Mouse (Mus musculus) small intestine, adult 2 months (tissue): ENCODE measurements around the gene Igfbp3. TPM values are rescaled to one million over a fixed set of nuclear protein-coding genes. Genes with fewer than 3 reads are reported as not detected.

ENCODE experiments used
- H3K27ac ChIP-seq: fragments of 200-500 bp; 2 replicates; pipeline ENCODE4 v1.5.1; 2012; ENCODE audit warnings: low read depth, low read length, control low read depth, inconsistent platforms; ENCODE audit not compliant: insufficient read depth
- H3K27me3 ChIP-seq: fragments of 200-500 bp; 2 replicates; pipeline ENCODE4 v1.6.1; 2012; ENCODE audit warnings: mild to moderate bottlenecking, moderate library complexity, low read length, inconsistent platforms; ENCODE audit not compliant: control insufficient read depth, insufficient read depth
- H3K36me3 ChIP-seq: fragments of 200-500 bp; 2 replicates; pipeline ENCODE4 v1.6.1; 2012; ENCODE audit warnings: mild to moderate bottlenecking, low read length, control low read depth, inconsistent platforms; ENCODE audit not compliant: control insufficient read depth, insufficient read depth
- H3K4me1 ChIP-seq: fragments of 200-500 bp; 2 replicates; pipeline ENCODE4 v1.6.1; 2012; ENCODE audit warnings: low read length, inconsistent platforms, mixed read lengths; ENCODE audit not compliant: control insufficient read depth, insufficient read depth, insufficient read length
- H3K4me3 ChIP-seq: fragments of 200-500 bp; 2 replicates; pipeline ENCODE4 v1.5.1; 2012; ENCODE audit warnings: low read depth, mild to moderate bottlenecking, control low read depth, inconsistent platforms, low read length, moderate library complexity
- CTCF ChIP-seq: fragments of 200-500 bp; IDR thresholded peaks from 2 replicates; pipeline ENCODE4 v1.5.1; 2012; ENCODE audit warnings: low read depth, mild to moderate bottlenecking, control low read depth, inconsistent platforms, low read length, moderate library complexity, mixed read lengths; ENCODE audit not compliant: insufficient replicate concordance, insufficient read length; ENCODE audit errors: extremely low read depth
- POLR2A ChIP-seq: fragments of 200-500 bp; IDR thresholded peaks from 2 replicates; pipeline ENCODE4 v1.6.1; 2012; ENCODE audit warnings: low read depth, mild to moderate bottlenecking, control low read depth, inconsistent platforms, low read length, moderate library complexity
- WGBS: fragments of 180-500 bp; shearing (Covaris S2); methylation state at CpG from one replicate; pipeline ENCODE4 v1.1.7; 2018; 5-methylcytosine and 5-hydroxymethylcytosine counted together
- polyA plus RNA-seq: library from polyadenylated mRNA; depleted of rRNA; stranded (reverse); fragments of >200 nt; gene quantifications from 2 replicates; pipeline ENCODE4 v1.2.3, GENCODE M21; 2012

The Igfbp3 gene
- polyA plus RNA-seq, 1 experiment, result 116 TPM

DNA sequence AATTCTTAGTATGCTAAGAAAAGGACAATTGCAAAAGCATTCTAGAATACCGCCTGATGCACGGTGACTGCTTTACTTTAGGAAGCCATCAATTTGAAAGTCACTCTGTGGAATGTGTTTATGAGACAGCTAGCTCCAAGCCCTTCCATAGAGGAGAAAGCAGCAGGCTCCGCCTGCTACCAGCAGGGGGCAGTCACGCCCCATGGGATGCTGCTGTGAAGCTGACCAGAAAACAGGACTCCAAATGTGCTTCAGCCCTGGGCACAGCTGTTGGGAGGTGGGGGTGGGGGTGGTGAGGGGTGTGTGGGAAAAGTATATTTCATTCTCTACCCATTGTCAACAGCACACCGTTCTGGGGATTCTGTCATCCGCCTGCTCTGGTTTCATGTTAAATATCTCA lies 3.4 kb downstream of the Igfbp3 start:
- Histone ChIP-seq H3K4me3 (no peak overlapping the region), H3K36me3 (no peaks in the 10 kb centered on the region), H3K4me1 (no peaks in the 10 kb centered on the region), H3K27me3 (peaks cover 10% of the 10 kb centered on the region; the same call in 1 of the 2 replicates), H3K27ac (no peak overlapping the region)
- WGBS, result 18% methylated on average over 6 of the region's 6 CpGs
- TF ChIP-seq CTCF (peak; percentile 81), POLR2A (no peak)

DNA sequence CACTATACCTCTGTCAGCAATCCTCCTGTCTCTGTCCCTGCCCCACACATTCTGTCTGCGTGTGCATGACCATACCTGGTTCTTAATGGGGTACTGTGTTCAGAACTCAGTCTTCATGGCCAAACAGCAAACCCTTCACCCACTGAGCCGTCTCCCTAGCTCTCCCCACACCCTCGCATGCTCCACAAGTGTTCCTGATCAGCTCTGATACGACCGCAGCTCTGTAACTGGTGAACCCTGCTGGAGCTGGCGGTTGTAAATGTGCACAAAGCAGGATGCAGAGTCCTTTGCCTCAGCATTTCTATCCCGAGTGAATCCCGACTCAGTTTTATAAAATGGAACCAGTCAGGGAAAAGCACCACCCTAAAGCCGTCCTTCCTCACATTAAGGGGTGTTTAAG lies 9.9 kb downstream of the Igfbp3 start:
- TF ChIP-seq POLR2A (no peak), CTCF (no peak)
- no peak overlapping the region for H3K4me3 ChIP-seq
- 78% methylated on average over 9 of the region's 9 CpGs for WGBS
- H3K27me3 ChIP-seq, result no peaks in the 10 kb centered on the region
- no peak overlapping the region for H3K27ac ChIP-seq
- no peaks in the 10 kb centered on the region for H3K36me3 ChIP-seq
- H3K4me1 ChIP-seq, result no peaks in the 10 kb centered on the region

DNA sequence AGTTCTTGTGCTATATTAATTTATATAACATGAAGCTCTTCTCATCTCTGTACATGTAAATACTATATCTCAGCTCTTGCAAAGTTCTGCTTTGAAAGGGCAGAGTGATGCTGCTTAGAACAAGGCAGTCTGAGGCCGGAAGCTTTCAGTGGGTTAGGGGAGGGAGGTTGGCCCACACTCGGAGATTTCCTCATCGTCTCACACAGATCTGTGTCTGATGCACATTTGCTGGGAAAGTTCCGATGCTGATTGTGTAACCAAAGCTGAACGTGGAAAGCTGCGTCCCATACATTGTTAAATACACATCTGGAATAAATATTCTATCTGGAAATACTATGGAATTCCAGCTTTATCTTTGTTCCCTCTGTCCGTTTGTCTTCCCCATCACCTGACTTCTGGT lies 11.5 kb downstream of the Igfbp3 start:
- Histone ChIP-seq H3K27me3 (no peaks in the 10 kb centered on the region), H3K27ac (no peak overlapping the region), H3K36me3 (no peaks in the 10 kb centered on the region), H3K4me3 (no peak overlapping the region), H3K4me1 (no peaks in the 10 kb centered on the region)
- TF ChIP-seq POLR2A (no peak), CTCF (no peak)
- WGBS, result 71% methylated on average over 7 of the region's 7 CpGs

DNA sequence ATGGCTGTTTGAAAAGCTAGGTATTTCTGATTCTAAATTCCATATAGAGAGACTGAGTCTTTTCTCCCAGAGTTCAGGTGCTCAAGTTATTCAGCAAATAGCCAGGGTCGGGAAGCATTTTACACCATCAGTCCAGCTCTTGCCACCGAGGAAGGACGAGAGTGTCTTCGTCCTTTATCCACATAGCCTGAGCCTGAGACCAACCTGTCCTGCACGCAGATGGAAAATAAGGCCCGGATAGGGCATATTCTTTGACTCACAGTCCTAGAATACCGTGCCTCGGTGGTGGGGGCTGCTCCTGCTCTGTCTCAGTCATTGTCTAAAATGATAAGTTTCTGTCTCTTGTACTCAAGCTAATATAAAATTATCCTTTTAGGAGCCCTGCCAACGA lies 13.3 kb downstream of the Igfbp3 start:
- Histone ChIP-seq H3K27ac (no peak overlapping the region), H3K27me3 (no peaks in the 10 kb centered on the region), H3K4me3 (no peak overlapping the region), H3K4me1 (no peaks in the 10 kb centered on the region), H3K36me3 (no peaks in the 10 kb centered on the region)
- 79% methylated on average over 9 of the region's 9 CpGs for WGBS
- TF ChIP-seq POLR2A (no peak), CTCF (no peak)

DNA sequence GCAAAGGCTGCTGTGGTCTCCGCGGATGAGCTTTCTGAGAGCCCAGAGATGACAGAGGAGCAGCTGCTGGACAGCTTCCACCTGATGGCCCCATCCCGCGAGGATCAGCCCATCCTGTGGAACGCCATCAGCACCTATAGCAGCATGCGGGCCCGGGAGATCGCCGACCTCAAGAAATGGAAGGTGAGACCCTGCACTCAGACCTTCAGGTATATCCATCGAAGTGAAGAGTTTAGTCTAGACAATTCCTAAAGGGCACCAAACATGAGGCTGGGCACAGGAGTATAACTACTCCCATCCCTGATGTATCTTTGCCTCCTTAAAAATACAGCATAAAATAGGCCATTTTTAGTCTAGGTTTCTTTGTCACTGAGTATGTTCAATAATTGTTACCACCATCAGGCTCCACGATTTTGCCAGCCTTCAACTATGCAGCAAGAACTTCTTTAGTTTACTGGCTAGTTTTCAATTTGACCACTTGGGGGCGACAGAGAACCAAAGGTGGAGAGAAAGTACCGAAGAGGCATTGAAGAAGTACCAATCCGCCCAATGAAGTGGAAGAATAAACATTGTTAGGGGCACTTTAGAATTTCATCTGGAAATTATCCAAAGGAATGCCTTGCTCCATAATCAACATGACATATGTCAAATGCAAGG lies 13.9 kb downstream of the Igfbp3 start:
- Histone ChIP-seq H3K27me3 (no peaks in the 10 kb centered on the region), H3K36me3 (no peaks in the 10 kb centered on the region), H3K4me1 (no peaks in the 10 kb centered on the region), H3K4me3 (no peak overlapping the region), H3K27ac (no peak overlapping the region)
- 52% methylated on average over 14 of the region's 14 CpGs for WGBS
- TF ChIP-seq POLR2A, result no peak
- no peak for TF ChIP-seq CTCF

DNA sequence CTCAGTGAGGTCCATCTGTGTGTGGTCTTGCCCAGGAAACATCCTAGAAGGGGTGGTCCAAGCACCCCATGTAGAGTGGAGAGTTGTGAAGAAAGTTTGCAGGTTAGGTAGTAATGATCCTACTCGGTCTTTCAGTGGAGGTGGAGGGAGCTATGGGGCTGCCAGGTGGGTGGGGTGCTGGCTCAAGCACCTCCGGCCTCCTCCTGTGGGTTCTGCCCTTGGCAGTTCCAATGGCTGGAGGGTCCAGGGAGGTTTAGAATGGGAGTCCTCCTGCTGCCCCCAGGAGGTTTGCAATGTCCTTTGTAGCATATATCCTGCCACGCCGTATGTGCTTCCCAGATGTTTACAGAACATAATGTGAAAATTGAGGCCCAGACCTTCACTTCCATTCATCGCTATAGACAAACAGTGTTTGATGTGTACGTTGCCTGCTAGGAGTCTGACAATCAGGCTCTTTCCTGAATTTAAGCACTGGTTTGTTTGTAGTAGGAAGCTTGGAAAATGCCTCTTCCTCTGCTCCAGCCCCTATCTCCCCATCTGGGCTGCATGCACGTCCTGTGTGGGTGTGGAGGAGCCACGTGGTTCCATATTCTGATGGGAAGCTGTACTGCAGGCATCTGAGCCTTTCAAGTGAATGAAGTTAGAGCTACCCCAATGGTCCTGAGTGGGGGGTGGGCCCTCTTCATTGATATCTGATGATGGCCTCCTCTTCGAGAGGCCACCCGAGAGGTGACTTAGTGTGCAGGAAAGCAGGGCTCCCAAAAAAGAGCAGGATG lies 15.1 kb downstream of the Igfbp3 start:
- Histone ChIP-seq H3K4me1 (no peaks in the 10 kb centered on the region), H3K36me3 (no peaks in the 10 kb centered on the region), H3K27ac (no peak overlapping the region), H3K4me3 (no peak overlapping the region), H3K27me3 (no peaks in the 10 kb centered on the region)
- 77% methylated on average over 10 of the region's 10 CpGs for WGBS
- no peak for TF ChIP-seq POLR2A
- no peak for TF ChIP-seq CTCF

DNA sequence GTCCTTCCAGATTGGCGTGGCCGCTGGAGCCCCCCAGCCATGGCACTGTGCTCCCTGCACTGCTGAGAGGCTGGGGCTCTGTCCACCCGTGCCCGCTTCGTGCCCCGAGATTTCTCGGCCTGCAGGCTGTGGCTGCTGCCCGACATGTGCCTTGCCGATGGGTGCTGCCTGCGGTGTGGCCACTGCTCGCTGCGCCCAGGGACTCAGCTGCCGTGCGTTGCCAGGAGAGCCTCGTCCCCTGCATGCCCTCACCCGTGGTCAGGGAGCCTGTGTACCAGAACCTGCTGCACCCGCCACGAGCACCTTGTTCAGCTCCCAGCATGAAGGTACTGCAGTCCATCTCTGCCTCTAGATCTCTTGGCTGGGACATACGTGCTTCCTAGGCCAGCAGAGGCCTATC lies 15.7 kb downstream of the Igfbp3 start:
- H3K27me3 ChIP-seq, result no peaks in the 10 kb centered on the region
- no peak overlapping the region for H3K27ac ChIP-seq
- H3K4me3 ChIP-seq, result no peak overlapping the region
- 84% methylated on average over 19 of the region's 19 CpGs for WGBS
- no peaks in the 10 kb centered on the region for H3K4me1 ChIP-seq
- H3K36me3 ChIP-seq, result no peaks in the 10 kb centered on the region
- TF ChIP-seq CTCF (no peak), POLR2A (no peak)

DNA sequence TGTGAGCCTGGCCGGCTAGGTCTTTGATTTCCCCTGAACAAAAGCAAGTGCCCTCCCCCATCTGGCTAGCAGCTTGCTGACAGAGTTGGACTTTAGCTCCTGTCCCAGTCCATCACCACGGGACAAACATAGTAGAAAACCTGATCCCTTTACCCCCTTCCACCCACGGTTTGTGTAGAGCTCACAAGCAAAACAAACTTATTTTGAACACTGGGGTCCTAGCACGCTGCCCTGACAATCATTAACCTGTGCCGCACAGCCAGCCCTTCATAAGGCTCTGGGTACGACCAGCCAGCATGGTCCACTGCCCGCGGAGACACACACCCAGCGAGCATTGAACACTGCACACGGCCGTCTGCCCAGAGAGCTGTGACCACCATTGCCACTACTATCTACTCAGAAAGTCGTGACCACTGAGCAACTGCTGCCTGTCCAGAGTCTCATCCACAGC lies 16.2 kb downstream of the Igfbp3 start, which contains the start of gene Igfbp1:
Gene Igfbp1, plus strand, starts transcription at position 292 of the 451 bp plus-strand sequence.
- Histone ChIP-seq H3K4me3 (no peak within 1 kb of the TSS), H3K4me1 (no peaks in the 10 kb centered on the region), H3K36me3 (no peaks in the 10 kb centered on the region), H3K27me3 (no peaks in the 10 kb centered on the region), H3K27ac (no peak within 1 kb of the TSS)
- TF ChIP-seq POLR2A (no peak), CTCF (no peak)
- WGBS, result 21% methylated on average over 12 of the region's 12 CpGs
